Mouse (Mus musculus): ENCODE measurements around the gene Dgat2.

Dgat2 gene

GRCm38 (mm10) chr7:99182432-99183172, at the start of gene Dgat2:
TSS of gene Dgat2 (minus strand) at chr7:99182719.
- peak; percentile 94 for DNase-seq

- DNase-seq: no peak
Measured at GRCm38 (mm10) chr7:99230061-99230747, 47.7 kb upstream of the Dgat2 start.

DNA sequence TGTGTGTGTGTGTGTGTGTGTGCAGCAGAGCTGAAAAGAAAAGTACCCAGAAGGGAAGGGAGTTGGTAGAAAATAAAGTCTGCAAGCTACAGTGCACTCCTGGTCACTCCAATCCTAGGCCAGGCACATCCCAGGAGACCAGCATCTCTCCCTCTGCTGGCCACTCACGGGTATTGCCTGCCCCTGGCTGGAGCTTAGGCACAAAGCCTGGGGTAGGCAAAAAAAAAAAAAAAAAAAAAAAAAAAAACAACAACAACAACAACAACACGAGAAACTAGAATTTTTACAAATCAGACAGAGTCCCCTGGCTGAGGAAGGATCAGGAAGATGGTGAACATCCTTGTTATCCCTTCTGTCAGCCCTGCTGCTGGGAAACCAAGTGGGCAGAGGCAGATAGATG, 46.9 kb upstream of the Dgat2 start:
- DNase-seq: peak; percentile 74

DNA sequence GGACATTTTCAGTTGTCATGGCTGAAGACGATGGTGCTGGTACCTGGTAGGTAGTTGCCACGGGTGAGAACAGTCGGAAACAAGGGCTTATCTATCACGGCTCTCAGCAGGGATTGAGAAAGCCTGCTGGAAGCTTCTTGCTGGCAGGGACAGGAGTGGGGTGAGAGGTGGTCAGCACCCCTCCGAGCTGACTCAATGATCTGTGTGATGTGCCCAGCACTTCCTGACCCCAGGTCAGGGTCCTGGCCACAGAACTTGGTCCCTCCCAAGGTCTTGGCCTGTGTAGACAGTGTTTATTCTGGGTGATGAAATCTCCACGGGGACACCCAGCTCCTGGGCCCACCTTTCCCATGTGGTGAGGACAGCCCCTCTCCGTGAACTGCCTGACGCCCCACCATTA, 46.3 kb upstream of the Dgat2 start:
- DNase-seq: no peak

DNA sequence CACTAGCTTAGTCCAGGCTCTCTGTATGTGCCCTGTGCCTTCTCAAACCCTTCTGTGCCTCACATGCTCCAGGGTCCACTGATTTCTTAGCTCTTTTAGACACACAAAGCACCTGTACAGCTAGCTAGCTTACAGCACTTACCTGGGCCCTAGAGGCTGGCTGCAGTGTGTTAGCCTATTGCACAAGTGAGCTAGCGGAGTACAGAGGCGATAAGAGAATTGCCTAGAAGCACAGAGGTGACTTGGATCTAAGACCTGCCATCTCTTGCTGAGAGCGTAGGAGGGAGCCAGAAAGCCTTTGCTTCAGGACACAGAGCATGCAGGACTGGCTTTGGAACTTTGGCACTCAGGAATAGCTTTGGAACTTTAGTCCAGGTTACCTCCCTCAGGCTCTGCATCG, 44.7 kb upstream of the Dgat2 start:
- no peak for DNase-seq

- DNase-seq: no peak
Measured at GRCm38 (mm10) chr7:99226662-99227061, 44.1 kb upstream of the Dgat2 start.

DNA sequence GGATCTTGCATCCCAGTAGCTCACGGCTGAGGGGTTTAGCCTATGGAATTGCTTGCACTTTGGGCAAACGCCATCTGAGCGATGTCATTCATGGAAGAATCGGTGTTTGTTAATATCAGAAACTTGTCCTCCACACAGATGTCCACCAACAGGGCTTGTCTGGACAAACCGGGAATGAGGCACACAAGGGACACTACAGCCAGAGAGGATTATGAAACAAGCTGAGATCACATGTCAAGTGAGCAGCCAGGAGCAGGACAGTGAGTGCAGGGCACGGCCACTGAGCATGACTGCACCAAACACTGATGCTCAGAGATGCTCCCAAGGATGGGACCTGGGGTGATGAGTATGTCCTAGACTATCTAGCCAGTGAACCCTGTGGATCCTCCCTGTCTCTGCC, 42.9 kb upstream of the Dgat2 start:
- DNase-seq: no peak

DNA sequence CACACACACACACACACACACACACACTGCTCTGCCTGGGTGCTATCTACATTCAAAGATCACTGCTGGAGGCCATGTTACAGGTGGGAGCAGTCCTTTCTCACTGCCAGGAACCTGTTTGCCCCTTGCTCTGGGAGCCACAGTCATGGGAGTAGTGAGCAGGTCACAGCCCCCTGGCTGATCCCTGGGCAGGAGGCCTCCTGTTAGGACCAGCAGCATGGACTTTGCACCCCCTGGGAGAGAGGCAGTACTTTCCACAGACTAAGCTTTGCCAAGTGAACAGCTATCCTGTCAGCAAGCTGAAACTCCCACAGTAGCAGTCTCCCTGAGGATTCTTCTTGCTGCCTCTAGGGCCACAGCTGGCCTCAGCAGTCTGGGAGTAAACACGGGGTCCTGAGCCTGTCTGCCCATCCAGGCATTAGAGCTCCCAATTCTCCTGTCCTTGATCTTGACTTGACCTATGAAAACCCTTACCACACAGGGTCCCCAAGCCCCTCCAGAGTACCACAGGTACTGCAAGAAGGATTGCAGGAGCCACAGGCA, 42.2 kb upstream of the Dgat2 start:
- DNase-seq: no peak

GRCm38 (mm10) chr7:99224225-99224624, 41.7 kb upstream of the Dgat2 start:
- DNase-seq: no peak

- no peak for DNase-seq
Measured at GRCm38 (mm10) chr7:99217338-99218074, 35.0 kb upstream of the Dgat2 start.

DNA sequence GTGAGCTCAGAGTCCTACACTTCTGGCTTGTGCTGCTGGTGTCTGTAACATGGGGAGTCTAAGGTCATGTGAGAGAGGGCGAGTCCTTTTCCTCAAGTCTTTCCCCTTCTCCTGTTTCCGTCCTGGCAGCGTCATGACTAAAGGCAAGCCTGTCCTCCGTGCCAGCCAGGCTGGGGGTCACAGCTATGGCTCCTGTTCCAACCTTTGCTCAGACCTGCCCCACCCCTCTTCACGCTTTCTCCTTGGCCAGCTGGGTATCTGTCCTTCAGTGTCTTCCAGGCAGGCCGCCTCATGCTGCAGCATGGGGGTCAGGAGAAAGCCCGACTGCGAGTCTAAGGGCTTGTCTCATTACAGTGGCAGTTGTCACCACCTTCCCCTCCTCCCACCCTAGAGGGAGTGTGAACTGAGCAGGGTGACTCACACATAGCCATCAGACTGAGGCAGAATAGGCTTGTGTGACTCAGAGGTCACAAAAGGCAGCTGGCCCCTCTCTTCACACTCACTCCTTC, 32.9 kb upstream of the Dgat2 start:
- no peak for DNase-seq

DNA sequence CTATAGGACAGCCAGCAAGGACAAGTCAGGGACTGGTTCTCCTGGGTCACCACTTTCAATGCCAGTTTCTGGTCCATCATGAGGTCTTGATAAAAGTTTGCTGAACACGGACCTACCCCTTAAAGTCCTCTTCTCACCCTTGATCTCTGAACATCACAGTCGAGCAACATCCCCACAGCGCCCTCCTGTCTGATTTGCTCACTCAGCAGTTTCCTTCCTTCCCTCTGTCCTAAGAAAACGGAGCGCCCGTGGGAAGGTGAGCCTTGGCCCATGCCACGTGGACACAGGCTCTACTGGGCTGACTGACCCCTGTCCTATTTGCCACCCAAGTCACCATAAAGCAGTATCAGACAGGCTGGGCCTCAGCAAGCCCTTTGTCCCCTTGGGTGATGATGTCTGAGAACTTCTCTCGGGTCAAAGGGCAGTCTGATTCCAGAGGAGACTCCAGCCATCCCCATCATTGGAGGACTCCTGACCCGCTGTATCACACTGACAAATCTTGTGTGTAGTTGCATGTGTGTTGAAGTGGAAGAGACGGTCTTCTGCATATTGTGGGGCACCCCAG, 32.2 kb upstream of the Dgat2 start:
- no peak for DNase-seq

- no peak for DNase-seq
Measured at GRCm38 (mm10) chr7:99213686-99214085, 31.2 kb upstream of the Dgat2 start.

- no peak for DNase-seq
Measured at GRCm38 (mm10) chr7:99213056-99213455, 30.5 kb upstream of the Dgat2 start.

DNA sequence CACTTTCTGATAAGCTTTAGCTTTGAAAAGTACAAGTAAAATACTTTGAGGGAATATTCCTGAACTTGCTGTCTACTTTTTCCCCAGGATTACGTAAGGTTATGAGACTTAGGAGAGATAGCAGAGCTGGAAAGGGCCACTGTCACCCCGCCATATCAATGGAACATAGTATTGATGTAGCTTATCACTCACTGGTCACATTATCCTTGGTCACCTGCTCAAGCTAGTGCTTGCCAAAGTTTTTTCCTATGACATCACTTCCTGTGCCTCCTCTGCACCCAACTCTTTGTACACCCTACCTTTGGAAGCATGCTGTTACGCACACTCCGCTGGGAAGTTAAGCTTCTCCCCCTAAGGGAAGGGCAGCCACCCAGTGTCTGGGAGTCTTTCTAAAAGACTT, 26.2 kb upstream of the Dgat2 start:
- DNase-seq: no peak

DNA sequence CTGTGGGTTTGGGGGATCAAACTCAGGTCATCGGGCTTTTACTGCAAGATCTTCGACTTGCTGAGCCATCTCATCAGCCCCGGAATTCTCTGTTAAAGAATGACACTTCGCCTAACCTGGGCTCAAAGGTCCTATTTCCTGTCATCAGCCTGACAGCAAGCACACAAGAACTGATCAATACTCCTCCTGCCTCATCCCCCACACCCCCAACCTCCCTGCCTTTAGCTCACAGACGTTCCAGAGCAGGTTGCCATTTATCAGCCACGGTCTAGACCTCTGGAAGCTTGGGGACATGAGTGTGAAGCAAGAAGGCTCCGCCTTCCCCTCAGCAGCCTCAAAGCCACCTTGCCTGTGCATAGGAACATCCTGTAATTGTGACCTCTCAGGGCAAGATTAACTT, 23.8 kb upstream of the Dgat2 start:
- DNase-seq: no peak

DNA sequence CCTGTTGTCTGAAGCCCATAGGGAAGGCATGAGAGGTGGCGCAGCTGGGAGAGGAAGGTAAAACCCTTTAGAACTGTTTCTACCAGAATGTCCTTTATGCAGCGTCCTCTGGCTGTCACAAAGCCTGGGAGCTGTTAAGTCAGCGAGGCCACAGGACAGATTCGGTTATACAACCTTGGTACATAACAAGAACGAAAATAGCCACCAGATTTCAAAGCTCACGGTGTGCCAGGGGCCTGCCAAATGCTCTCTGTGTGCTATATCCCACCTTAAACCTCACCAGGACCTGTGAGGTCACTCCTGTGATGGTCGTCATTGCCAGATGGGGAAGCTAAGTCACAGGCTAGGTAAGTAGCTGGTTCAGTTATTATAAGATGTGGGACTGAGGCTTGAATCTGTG, 19.6 kb upstream of the Dgat2 start:
- no peak for DNase-seq

- no peak for DNase-seq
Measured at GRCm38 (mm10) chr7:99200290-99200689, 17.8 kb upstream of the Dgat2 start.

GRCm38 (mm10) chr7:99199451-99200175, 17.1 kb upstream of the Dgat2 start:
- no peak for DNase-seq

DNA sequence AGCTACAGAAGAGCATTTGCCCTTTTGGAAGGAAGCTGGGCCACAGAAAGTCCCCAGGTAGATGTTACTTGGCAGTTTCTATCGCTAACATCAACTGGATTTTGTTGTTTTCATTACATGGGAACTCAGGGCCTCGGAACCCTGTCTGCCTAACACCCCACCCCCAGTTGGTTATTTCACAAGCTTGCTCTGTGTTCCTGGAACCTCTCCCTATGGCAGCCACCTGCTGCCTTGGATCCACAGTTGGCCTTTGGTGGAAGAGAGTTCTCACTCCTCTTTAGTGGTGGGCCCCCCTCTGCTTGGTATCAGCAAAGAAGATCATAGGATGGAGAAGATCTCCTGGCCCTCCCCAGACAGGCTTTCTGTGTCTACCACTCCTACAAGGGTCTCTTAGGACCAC, 16.3 kb upstream of the Dgat2 start:
- no peak for DNase-seq

- no peak for DNase-seq
Measured at GRCm38 (mm10) chr7:99194511-99194910, 12.0 kb upstream of the Dgat2 start.

- no peak for DNase-seq
Measured at GRCm38 (mm10) chr7:99193926-99194325, 11.4 kb upstream of the Dgat2 start.

All from embryo, embryonic 11 days (tissue).